Mouse (Mus musculus) ES-CJ7 (cell line): ENCODE data around the gene Ager.

Experiments used
- DNase-seq: peaks from one replicate; pipeline ENCODE4 v3.0.0; 2011; ENCODE audit warnings: low read depth, low spot score

The Ager gene

GRCm38 (mm10) chr17:34630761-34631301 is 33.2 kb downstream of the Ager start:
- DNase-seq = no peak

GRCm38 (mm10) chr17:34631647-34632046 is 34.0 kb downstream of the Ager start:
- no peak for DNase-seq

GRCm38 (mm10) chr17:34632261-34632691 is 34.6 kb downstream of the Ager start:
- DNase-seq = peak; percentile 87

- no peak for DNase-seq
These were observed 38.0 kb downstream of the Ager start for GRCm38 (mm10) chr17:34635671-34636070.

- no peak for DNase-seq
These were observed 39.8 kb downstream of the Ager start for GRCm38 (mm10) chr17:34637459-34637858.

GRCm38 (mm10) chr17:34639461-34640255 is 42.0 kb downstream of the Ager start:
- no peak for DNase-seq

GRCm38 (mm10) chr17:34640778-34641601 is 43.3 kb downstream of the Ager start:
- no peak for DNase-seq

- DNase-seq = no peak
These were observed 44.3 kb downstream of the Ager start for GRCm38 (mm10) chr17:34641945-34642344.

- DNase-seq = no peak
These were observed 45.7 kb downstream of the Ager start for GRCm38 (mm10) chr17:34643379-34643778.

- DNase-seq = no peak
These were observed 46.3 kb downstream of the Ager start for GRCm38 (mm10) chr17:34643944-34644343.

- DNase-seq = peak; percentile 98
These were observed 46.9 kb downstream of the Ager start, which contains the start of gene Fkbpl for GRCm38 (mm10) chr17:34644608-34645007. TSS of gene Fkbpl (plus strand) at chr17:34644764.

- DNase-seq = peak; percentile 84
These were observed 47.7 kb downstream of the Ager start for GRCm38 (mm10) chr17:34645256-34645829.

- DNase-seq = no peak
These were observed 48.3 kb downstream of the Ager start for GRCm38 (mm10) chr17:34645831-34646511.

- DNase-seq = peak; percentile 99
These were observed 49.5 kb downstream of the Ager start, which contains the start of gene Atf6b for GRCm38 (mm10) chr17:34646906-34647787. TSS of gene Atf6b (plus strand) at chr17:34647146.

- DNase-seq = no peak
These were observed 50.7 kb downstream of the Ager start for GRCm38 (mm10) chr17:34648141-34648890.

- DNase-seq = no peak
These were observed 51.6 kb downstream of the Ager start for GRCm38 (mm10) chr17:34649106-34649864.
